Mouse (Mus musculus): ENCODE measurements at regions not wholly inside any gene's neighbourhood (a gene's known extent, or its start where the extent isn't known, plus 50 kb on each side); places are given as distances from the start of the nearest gene placed in this dataset.

GRCm38 (mm10) chr5:120251697-120252401, 135.6 kb downstream of the Rbm19 start:
- no peak for DNase-seq

- DNase-seq, result peak; percentile 39
Observed at GRCm38 (mm10) chr5:120252551-120252950, 136.3 kb downstream of the Rbm19 start.

- DNase-seq, result no peak
Observed at GRCm38 (mm10) chr5:120262715-120263273, 146.5 kb downstream of the Rbm19 start.

- no peak for DNase-seq
Observed at GRCm38 (mm10) chr5:120269416-120269860, 153.2 kb downstream of the Rbm19 start.

GRCm38 (mm10) chr5:120270887-120271616, 154.8 kb downstream of the Rbm19 start:
- no peak for DNase-seq

- DNase-seq, result no peak
Observed at GRCm38 (mm10) chr5:120276229-120276628, 155.3 kb upstream of the Lhx5 start.

GRCm38 (mm10) chr5:120280321-120280720, 151.2 kb upstream of the Lhx5 start:
- no peak for DNase-seq

- no peak for DNase-seq
Observed at GRCm38 (mm10) chr5:120280991-120281602, 150.4 kb upstream of the Lhx5 start.

- no peak for DNase-seq
Observed at GRCm38 (mm10) chr5:120281840-120282565, 149.5 kb upstream of the Lhx5 start.

GRCm38 (mm10) chr5:120284625-120285024, 146.9 kb upstream of the Lhx5 start:
- no peak for DNase-seq

- no peak for DNase-seq
Observed at GRCm38 (mm10) chr5:120285036-120285435, 146.5 kb upstream of the Lhx5 start.

- DNase-seq, result no peak
Observed at GRCm38 (mm10) chr5:120286787-120287186, 144.7 kb upstream of the Lhx5 start.

GRCm38 (mm10) chr5:120288036-120288684, 143.3 kb upstream of the Lhx5 start:
- DNase-seq, result no peak

GRCm38 (mm10) chr5:120294526-120295078, 136.9 kb upstream of the Lhx5 start:
- DNase-seq, result no peak

GRCm38 (mm10) chr5:120297190-120297589, 134.3 kb upstream of the Lhx5 start:
- no peak for DNase-seq

GRCm38 (mm10) chr5:120297665-120298282, 133.7 kb upstream of the Lhx5 start:
- DNase-seq, result no peak

GRCm38 (mm10) chr5:120301672-120302071, 129.8 kb upstream of the Lhx5 start:
- no peak for DNase-seq

GRCm38 (mm10) chr5:120302307-120302706, 129.2 kb upstream of the Lhx5 start:
- no peak for DNase-seq

- no peak for DNase-seq
Observed at GRCm38 (mm10) chr5:120304295-120304701, 127.2 kb upstream of the Lhx5 start.

GRCm38 (mm10) chr5:120312299-120312698, 119.2 kb upstream of the Lhx5 start:
- DNase-seq, result no peak

GRCm38 (mm10) chr5:120313984-120314383, 117.5 kb upstream of the Lhx5 start:
- no peak for DNase-seq
